Mouse (Mus musculus): ENCODE data around the gene Sirt7. TPM values are rescaled to one million over a fixed set of nuclear protein-coding genes. Genes with fewer than 3 reads are reported as not detected.

The Sirt7 gene
- polyA plus RNA-seq, 1 experiment from 2014 or later, result 35.0 TPM

DNA sequence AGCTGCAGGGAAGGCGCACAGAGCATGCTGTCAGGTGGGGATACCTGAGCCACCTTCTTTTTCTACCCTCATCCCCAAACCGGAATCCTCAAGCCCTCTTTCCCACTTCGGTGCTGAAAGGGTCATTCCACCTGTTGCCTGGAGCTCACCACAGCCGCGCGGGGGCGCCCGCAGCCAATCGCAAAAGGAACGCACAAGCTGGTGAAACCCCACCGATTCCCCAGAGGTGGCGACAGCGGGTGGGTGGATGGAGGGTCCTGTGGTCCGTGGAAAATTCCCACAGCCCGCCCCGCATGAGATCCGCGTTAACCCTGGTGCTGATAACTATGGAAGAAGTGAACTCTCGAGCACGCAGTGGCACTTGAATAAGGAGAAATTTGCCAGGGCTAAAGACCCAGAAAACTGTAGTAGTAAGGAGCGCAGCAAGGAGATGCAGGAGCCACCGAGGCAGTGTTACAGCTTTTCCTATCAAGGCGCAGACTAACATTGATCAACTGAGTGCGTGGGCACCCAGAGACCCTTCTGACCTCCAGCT, 33.9 kb upstream of the Sirt7 start:
- H3K9me3 ChIP-seq (replicated peaks), result no peaks in the 10 kb centered on the region
- ATAC-seq (ENCODE audit: insufficient number of reproducible peaks, low FRiP score, low TSS enrichment, low read depth), result no peak
- no peaks in the 10 kb centered on the region for H3K36me3 ChIP-seq
- no peak overlapping the region for H3K9ac ChIP-seq
- WGBS, result 2% methylated on average over 24 of the region's 24 CpGs
- peak overlapping the region; percentile 85; the same call in 1 of the 2 replicates for H3K4me2 ChIP-seq (replicated peaks)
- peak overlapping the region; percentile 50 for H3K4me3 ChIP-seq (replicated peaks)
- peaks cover 25% of the 10 kb centered on the region for H3K4me1 ChIP-seq
- H3K27me3 ChIP-seq, result peaks cover 70% of the 10 kb centered on the region
- H3K27ac ChIP-seq (replicated peaks), result no peak overlapping the region

DNA sequence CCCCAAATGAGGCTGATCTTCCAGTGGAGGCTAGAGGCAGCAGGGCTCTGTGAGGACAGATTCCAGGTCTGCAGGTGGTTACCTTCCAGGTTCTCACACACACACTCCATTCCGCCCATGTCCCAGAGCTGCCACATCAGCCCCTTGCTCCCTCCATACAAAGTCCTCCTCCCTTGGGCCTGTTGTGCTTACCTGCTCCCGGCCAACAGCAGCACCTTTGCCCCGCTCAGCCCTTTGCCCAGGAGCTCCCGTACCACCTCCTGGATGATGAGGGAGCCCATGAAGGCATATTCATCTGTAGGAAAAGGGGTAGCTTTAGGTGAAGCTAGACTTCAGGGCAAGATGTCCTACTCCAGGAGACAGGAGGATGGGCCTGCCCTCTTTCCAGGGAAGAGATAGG, 32.3 kb upstream of the Sirt7 start:
- no peak overlapping the region for H3K27ac ChIP-seq (replicated peaks)
- no peaks in the 10 kb centered on the region for H3K36me3 ChIP-seq
- no peak overlapping the region for H3K4me2 ChIP-seq (replicated peaks)
- H3K4me1 ChIP-seq, result peaks cover 25% of the 10 kb centered on the region
- WGBS, result 79% methylated on average over 4 of the region's 4 CpGs
- H3K9ac ChIP-seq, result no peak overlapping the region
- ATAC-seq (ENCODE audit: insufficient number of reproducible peaks, low FRiP score, low TSS enrichment, low read depth), result no peak
- H3K4me3 ChIP-seq (replicated peaks), result no peak overlapping the region
- no peaks in the 10 kb centered on the region for H3K9me3 ChIP-seq (replicated peaks)
- peaks cover 54% of the 10 kb centered on the region for H3K27me3 ChIP-seq

DNA sequence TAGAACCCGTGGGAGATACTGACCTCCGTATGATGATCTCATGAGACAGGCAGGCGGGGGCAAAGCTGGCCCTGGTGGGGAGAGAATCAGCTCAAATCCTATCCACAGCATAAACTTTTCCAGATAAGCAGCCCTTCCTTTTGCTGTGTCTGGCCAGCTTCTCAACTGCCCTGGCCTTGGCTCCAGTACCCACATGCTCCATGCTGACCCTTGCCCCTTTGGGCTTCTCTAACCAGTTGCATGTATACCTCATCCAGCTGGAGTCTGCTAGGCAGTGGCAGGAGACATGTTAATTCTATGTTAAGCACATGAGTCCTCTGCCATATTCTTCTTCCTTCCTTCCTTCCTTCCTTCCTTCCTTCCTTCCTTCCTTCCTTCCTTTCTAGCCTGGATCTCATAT, 29.7 kb upstream of the Sirt7 start:
- no peaks in the 10 kb centered on the region for H3K9me3 ChIP-seq (replicated peaks)
- no peak overlapping the region for H3K4me2 ChIP-seq (replicated peaks)
- peaks cover 10% of the 10 kb centered on the region for H3K4me1 ChIP-seq
- no peak overlapping the region for H3K4me3 ChIP-seq (replicated peaks)
- H3K27me3 ChIP-seq, result peaks cover 28% of the 10 kb centered on the region
- no peak overlapping the region for H3K27ac ChIP-seq (replicated peaks)
- ATAC-seq (ENCODE audit: insufficient number of reproducible peaks, low FRiP score, low TSS enrichment, low read depth), result no peak
- WGBS, result 43% methylated on average over 3 of the region's 3 CpGs
- H3K36me3 ChIP-seq, result no peaks in the 10 kb centered on the region
- H3K9ac ChIP-seq, result no peak overlapping the region

DNA sequence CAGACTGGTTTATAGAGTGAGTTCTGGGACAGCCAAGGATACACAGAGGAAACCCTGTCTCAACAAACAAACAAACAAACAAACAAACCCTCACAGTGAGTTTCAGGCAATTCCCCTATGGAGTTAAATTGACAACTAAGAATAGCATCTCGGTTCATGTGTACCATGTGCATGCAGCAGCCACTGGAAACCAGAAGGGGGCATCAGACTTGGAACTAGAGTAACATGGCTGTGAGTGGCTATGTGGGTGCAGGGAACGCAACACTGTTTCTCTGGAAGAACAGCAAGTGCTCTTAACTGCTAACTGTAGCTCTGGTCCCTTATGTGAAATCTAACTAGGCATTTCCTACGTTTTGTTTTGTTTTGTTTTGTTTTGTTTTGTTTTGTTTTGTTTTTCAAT, 26.8 kb upstream of the Sirt7 start:
- Histone ChIP-seq H3K27ac (replicated peaks) (no peak overlapping the region), H3K27me3 (peaks cover 15% of the 10 kb centered on the region), H3K9me3 (replicated peaks) (no peaks in the 10 kb centered on the region), H3K4me2 (replicated peaks) (no peak overlapping the region), H3K36me3 (no peaks in the 10 kb centered on the region), H3K9ac (no peak overlapping the region), H3K4me3 (replicated peaks) (no peak overlapping the region), H3K4me1 (peaks cover 9% of the 10 kb centered on the region)
- no peak for ATAC-seq (ENCODE audit: insufficient number of reproducible peaks, low FRiP score, low TSS enrichment, low read depth)
- 73% methylated on average over 3 of the region's 3 CpGs for WGBS

DNA sequence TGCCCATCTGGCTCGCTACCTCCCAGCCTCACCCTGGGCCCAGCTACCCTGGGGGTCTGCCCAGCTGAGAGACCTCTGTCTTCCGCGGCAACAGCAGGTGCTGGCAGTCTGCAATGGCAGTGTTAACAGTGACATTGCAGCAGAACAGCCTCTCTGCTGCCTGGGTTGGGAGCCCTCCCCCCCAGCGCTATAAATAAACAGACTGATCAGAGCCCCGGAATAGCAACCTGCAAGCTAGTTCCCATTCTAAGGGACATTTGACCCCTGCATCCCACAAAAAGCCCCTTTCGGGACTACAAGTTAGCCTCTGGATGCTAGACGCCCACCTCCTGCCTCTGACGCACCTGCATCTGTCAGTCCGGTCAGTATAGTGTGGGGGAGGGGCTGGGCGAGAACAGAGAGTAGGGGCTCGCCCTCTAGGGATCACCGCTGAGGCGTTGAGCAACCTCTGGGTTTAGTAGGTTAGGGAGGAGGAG, 23.0 kb upstream of the Sirt7 start, which contains the start of gene Myadml2:
Gene Myadml2, minus strand, starts transcription at position 158 of the 476 bp plus-strand sequence.
- 4% methylated on average over 13 of the region's 13 CpGs for WGBS
- H3K4me3 ChIP-seq (replicated peaks), result 0 out of 2 replicates have a peak within 1 kb of the TSS, but pooled peaks have one; percentile 0
- no peak within 1 kb of the TSS for H3K9ac ChIP-seq

DNA sequence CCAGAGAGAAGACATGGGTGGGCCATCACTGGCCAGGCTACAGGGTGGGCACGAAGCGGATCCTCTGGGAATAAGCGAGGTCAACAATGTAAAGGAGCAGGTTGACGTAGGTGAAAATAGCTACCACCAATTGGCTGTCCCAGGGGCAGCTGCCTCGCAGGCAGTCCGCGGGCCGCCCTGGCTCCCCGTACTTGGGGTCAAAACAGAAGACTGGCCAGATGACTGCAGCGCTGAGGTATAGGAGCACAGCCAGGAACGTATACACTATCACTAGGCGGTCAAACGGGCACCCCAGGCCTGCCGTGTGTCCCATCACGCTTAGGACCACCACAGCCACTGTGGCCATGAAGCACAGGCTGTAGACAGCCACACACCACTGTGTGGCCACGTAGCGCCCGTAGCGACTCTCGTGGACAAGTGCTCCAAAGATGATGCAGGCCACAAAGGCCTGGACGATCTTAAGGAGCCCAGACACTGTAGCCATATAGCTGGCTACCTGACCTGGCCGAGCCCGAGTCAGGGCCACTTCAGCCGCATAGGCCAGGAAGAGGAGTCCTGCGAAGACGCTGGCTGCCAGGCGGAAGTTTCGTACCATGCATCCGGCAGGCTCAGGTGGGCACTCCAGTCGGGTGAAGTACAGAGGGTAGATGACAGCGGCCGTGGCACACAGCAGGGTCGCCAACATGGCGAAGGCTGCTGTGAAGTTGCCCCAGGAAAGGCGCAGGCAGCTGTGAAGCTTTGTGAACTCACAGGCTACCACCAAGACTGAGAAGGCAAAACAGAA, 22.2 kb upstream of the Sirt7 start:
- Histone ChIP-seq H3K9me3 (replicated peaks) (no peaks in the 10 kb centered on the region), H3K4me2 (replicated peaks) (peak overlapping the region; percentile 8; the same call in 1 of the 2 replicates), H3K9ac (no peak overlapping the region), H3K4me3 (replicated peaks) (no peak overlapping the region), H3K36me3 (no peaks in the 10 kb centered on the region), H3K4me1 (peaks cover 20% of the 10 kb centered on the region), H3K27ac (replicated peaks) (no peak overlapping the region), H3K27me3 (peaks cover 11% of the 10 kb centered on the region)
- no peak for ATAC-seq (ENCODE audit: insufficient number of reproducible peaks, low FRiP score, low TSS enrichment, low read depth)
- WGBS, result 75% methylated on average over 35 of the region's 35 CpGs

More for the DNA sequence above, 23.0 kb upstream of the Sirt7 start, which contains the start of gene Myadml2:
- H3K4me2 ChIP-seq (replicated peaks), result peak within 1 kb of the TSS; percentile 8
- peaks cover 11% of the 10 kb centered on the region for H3K27me3 ChIP-seq
- ATAC-seq (ENCODE audit: insufficient number of reproducible peaks, low FRiP score, low TSS enrichment, low read depth), result no peak
- no peak within 1 kb of the TSS for H3K27ac ChIP-seq (replicated peaks)
- no peaks in the 10 kb centered on the region for H3K36me3 ChIP-seq
- H3K4me1 ChIP-seq, result peaks cover 12% of the 10 kb centered on the region
- no peaks in the 10 kb centered on the region for H3K9me3 ChIP-seq (replicated peaks)

DNA sequence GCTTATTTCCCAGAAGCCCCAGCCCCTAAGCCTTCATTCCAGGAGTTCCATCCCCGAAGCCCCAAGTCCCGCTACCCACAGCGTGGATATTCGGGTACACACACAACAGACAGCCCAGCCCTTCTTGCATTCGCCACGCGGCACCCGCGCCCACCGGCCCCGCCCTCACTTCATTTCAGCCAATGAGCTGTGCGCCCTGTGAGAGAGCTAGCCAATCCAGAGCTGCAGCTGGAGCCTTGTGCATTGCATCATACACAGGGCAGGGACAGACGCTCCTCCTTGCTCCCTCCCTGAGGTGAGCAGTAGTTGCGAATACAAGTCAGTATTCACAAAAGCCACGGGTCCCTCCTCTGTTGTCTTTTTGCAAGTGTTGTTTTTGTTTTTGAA, 18.6 kb upstream of the Sirt7 start, which contains the start of gene Pycr1:
Gene Pycr1, minus strand, starts transcription at position 169 of the 387 bp plus-strand sequence.
- 0% methylated on average over 15 of the region's 15 CpGs for WGBS
- Histone ChIP-seq H3K4me1 (peaks cover 29% of the 10 kb centered on the region), H3K9ac (peak within 1 kb of the TSS; percentile 63), H3K4me2 (replicated peaks) (peak within 1 kb of the TSS; percentile 96), H3K27me3 (peaks cover 11% of the 10 kb centered on the region), H3K36me3 (no peaks in the 10 kb centered on the region), H3K27ac (replicated peaks) (peak within 1 kb of the TSS; percentile 74), H3K9me3 (replicated peaks) (no peaks in the 10 kb centered on the region), H3K4me3 (replicated peaks) (peak within 1 kb of the TSS; percentile 55)
- peak; percentile 99 for ATAC-seq (ENCODE audit: insufficient number of reproducible peaks, low FRiP score, low TSS enrichment, low read depth)

DNA sequence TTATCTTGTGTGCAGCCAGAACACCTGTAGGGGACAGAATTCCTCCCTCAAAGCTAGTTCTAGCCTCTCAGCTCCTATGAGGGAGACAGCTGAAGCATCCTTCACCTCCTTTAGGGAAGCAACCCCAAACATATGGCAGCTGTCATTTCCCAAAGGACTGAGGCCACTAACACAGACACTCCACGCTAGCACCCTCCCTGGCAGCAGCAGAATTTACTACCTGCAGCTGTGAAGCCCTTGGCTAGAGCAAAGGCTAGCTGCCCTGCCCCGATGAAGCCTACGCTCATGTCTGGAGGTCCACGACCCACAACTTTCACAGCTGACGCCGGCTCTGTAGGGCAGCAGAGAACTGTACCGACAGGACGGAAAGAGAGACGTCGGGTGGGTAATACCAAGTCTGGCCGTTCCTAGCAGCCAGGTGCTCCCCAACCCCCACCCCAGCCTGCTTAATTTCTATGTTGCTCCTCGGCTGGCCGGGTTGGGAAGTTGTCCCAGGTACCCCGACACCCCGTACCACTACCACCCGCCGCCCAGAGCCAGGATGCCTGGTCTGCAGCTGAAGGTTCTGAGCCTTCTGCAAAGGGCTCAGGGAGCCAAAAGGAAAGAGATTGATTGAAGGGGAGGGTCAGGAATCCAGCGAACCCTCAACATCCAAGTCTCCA, 18.0 kb upstream of the Sirt7 start:
- 2% methylated on average over 18 of the region's 18 CpGs for WGBS
- peak overlapping the region; percentile 55 for H3K4me3 ChIP-seq (replicated peaks)
- H3K9me3 ChIP-seq (replicated peaks), result no peaks in the 10 kb centered on the region
- peaks cover 26% of the 10 kb centered on the region for H3K4me1 ChIP-seq
- H3K4me2 ChIP-seq (replicated peaks), result peak overlapping the region; percentile 96
- no peaks in the 10 kb centered on the region for H3K36me3 ChIP-seq
- H3K9ac ChIP-seq, result peak overlapping the region; percentile 63
- peaks cover 9% of the 10 kb centered on the region for H3K27me3 ChIP-seq
- ATAC-seq (ENCODE audit: insufficient number of reproducible peaks, low FRiP score, low TSS enrichment, low read depth), result peak; percentile 20
- H3K27ac ChIP-seq (replicated peaks), result peak overlapping the region; percentile 74

DNA sequence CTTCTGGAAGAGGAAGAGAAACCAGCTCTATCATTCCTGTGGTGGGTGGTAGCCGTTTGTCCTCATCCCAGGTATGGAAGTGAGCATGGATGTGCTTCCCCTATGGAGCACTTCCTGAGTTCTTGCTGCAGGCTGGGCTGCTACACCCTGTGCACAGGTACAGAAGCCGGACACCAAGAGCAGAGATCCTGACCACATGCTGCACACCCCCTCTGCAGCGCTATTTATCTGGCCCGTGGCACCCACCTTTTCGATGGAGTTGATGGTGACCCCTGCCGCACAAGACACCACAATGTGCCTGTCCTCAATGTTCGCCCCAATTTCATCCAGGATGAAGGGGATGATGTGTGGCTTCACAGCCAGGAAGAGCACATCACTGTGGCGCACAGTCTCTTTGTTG, 16.8 kb upstream of the Sirt7 start:
- H3K4me3 ChIP-seq (replicated peaks), result no peak overlapping the region
- ATAC-seq (ENCODE audit: insufficient number of reproducible peaks, low FRiP score, low TSS enrichment, low read depth), result no peak
- H3K4me2 ChIP-seq (replicated peaks), result 0 out of 2 replicates have a peak overlapping the region, but pooled peaks have one; percentile 96

DNA sequence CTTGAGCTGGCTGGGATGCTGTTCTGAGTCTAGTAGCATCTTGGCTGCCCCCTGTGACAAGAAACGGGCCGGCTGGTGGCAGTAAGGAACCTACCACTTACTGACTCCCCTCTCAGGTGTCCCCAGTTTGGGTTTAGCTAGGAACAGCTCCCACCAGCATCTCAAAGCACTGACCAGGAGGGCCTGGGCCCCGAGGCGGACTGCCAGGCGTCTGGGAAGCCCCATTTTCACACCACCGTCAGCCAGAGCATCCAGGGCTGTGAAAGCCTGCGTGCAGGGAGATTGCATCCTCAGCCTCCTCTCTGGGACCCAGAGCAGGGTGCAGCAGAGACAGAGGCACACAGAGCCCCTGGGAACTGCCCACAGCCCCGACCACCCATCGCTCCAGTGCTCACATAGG, 16.2 kb upstream of the Sirt7 start:
- Histone ChIP-seq H3K9ac (no peak overlapping the region), H3K4me3 (replicated peaks) (no peak overlapping the region), H3K36me3 (no peaks in the 10 kb centered on the region), H3K9me3 (replicated peaks) (no peaks in the 10 kb centered on the region), H3K27ac (replicated peaks) (no peak overlapping the region), H3K4me1 (peaks cover 20% of the 10 kb centered on the region), H3K27me3 (no peaks in the 10 kb centered on the region), H3K4me2 (replicated peaks) (no peak overlapping the region)
- ATAC-seq (ENCODE audit: insufficient number of reproducible peaks, low FRiP score, low TSS enrichment, low read depth), result no peak
- 57% methylated on average over 9 of the region's 9 CpGs for WGBS

More for the DNA sequence above, 16.8 kb upstream of the Sirt7 start:
- Histone ChIP-seq H3K9ac (no peak overlapping the region), H3K9me3 (replicated peaks) (no peaks in the 10 kb centered on the region), H3K36me3 (no peaks in the 10 kb centered on the region), H3K27ac (replicated peaks) (no peak overlapping the region), H3K4me1 (peaks cover 20% of the 10 kb centered on the region), H3K27me3 (no peaks in the 10 kb centered on the region)
- 77% methylated on average over 8 of the region's 8 CpGs for WGBS

DNA sequence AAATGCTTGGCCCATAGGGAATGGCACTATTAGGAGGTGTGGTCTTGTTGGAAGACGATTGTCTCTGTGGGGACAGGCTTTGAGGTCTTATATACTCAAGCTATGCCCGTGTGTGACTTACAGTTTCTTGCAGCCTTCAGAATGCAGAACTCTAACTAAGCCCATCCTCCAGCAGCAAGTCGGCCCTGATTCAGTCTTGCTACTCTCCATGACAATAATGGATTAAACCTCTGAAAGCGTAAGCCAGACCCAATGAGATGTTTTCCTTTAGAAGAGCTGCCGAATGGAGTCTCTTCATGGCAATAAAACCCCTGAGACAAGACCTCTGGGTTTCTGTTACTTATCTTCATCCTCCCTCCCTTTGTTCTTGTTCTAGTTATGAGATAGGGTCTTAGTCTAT, 9.8 kb upstream of the Sirt7 start:
- Histone ChIP-seq H3K9me3 (replicated peaks) (no peaks in the 10 kb centered on the region), H3K4me2 (replicated peaks) (no peak overlapping the region), H3K9ac (no peak overlapping the region), H3K27ac (replicated peaks) (no peak overlapping the region), H3K27me3 (no peaks in the 10 kb centered on the region), H3K4me3 (replicated peaks) (no peak overlapping the region), H3K4me1 (peaks cover 25% of the 10 kb centered on the region), H3K36me3 (no peaks in the 10 kb centered on the region)
- 76% methylated on average over 5 of the region's 5 CpGs for WGBS
- ATAC-seq (ENCODE audit: insufficient number of reproducible peaks, low FRiP score, low TSS enrichment, low read depth), result no peak
